Mouse (Mus musculus): ENCODE results near the gene Tbl2.

- TF ChIP-seq CTCF (IDR thresholded peaks at IDR 0.05; ENCODE audit: control insufficient read depth, insufficient read depth, insufficient read length) (no peak), MYOD1 (IDR thresholded peaks at IDR 0.05; ENCODE audit: control insufficient read depth, insufficient read length, low read depth) (no peak), MYOG (IDR thresholded peaks at IDR 0.05; ENCODE audit: control insufficient read depth, extremely low read depth, insufficient read length) (no peak)
Measured at GRCm38 (mm10) chr5:135120753-135121152, 28.7 kb upstream of the Tbl2 start.
